Mouse (Mus musculus) frontal cortex, adult 2 months (tissue): ENCODE results near the gene Gm10840. TPM values are rescaled to one million over a fixed set of nuclear protein-coding genes. Genes with fewer than 3 reads are reported as not detected.
"Not testable (repeated sequence)": the region's sequence is repeated elsewhere in the genome, so short reads cannot be mapped to it uniquely, and the experiment has no call there.

Experiments used
- DNase-seq, 2 experiments: peaks; one replicate each; pipeline ENCODE4 v3.0.0; 2022; ENCODE audit warnings: low spot score in 1 of 2; ENCODE audit errors: extremely low spot score in 1 of 2
- polyA plus RNA-seq: library from polyadenylated mRNA; depleted of rRNA; stranded (reverse); fragments of >200 nt; gene quantifications from 2 replicates; pipeline ENCODE4 v1.2.3, GENCODE M21; 2012; rRNA removed

Gm10840 gene
- polyA plus RNA-seq, 1 experiment: not detected

DNA sequence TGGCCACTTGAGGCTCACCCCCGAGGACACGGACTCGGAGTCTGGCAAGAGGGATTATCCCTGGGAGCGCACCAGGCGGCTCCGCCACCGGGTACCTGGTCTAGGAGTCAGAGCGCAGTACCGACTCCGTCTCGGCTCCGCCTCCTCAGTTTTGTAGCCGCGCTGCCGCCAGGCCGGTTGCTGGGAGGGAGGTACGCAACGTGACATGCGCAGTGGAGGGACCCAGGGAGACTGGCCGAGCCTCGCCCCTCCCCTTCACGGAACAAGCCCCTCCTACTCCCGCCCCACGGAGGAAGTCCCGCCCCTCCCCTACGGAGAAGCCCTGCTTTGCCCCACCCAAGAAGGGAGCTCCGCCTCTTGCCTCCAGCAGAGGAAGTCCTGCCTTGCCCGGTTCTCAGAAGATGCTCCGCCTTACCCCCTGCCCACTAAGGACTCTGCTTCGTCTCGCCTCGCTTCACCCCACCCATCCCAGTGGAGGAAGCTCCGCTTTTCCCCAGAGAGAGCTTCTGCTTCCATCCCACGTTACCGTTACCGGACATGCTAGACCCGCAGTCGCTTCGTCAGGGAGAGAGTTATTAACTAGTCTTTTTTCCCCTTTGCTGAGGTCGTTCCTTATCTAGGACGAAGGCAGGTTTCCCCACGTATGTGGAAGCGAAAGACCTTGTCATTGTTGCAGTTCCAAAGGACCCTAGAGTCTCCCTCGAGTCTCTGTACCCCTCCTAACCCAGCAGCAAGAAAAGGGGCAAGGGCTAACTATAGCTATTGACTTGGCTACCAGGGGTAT lies 32.9 kb downstream of the Gm10840 start:
- peak; percentile 90 to 98 for DNase-seq

DNA sequence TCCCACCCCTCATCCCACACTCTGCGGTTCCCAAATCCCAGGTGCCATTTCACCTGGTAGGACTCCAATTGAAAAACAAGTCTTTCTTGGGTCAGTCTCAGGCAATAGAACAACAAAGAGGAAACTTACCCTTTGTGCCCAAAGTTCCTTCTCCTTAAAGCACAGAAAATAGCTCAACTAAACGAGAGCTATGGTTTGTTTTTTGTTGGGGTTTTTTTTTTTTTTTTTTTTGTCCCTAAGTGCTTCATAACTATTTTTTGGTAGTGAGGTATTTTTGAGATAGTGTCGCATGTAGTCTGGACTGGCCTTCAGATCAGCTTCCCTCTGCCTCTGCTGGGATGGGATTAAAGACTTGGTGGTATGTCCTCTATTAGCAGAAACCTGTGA lies 33.5 kb downstream of the Gm10840 start:
- no peak for DNase-seq

DNA sequence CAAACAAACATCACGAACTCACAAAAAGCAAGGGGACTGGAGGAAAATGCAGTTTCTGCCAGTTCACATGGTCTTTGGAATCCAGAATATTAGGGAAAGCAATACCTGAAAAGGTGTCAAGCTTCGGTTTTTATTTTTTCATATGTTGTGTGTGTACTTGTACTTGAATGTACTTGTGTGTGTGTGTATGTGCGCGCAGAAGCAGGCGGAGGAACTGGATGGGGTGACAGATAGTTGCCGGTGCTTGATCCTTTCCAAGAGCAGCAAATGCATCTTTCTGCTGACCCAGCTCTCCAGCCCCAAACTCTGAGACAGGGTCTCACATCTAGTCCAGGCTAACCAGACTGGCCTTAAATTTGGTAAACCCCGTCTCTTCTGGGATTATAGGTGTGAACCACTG lies 34.2 kb downstream of the Gm10840 start:
- no peak for DNase-seq

- no peak for DNase-seq
Observed at GRCm38 (mm10) chr11:106195341-106195740, 34.7 kb downstream of the Gm10840 start.

GRCm38 (mm10) chr11:106198277-106198676 lies 37.6 kb downstream of the Gm10840 start:
- DNase-seq: no peak

DNA sequence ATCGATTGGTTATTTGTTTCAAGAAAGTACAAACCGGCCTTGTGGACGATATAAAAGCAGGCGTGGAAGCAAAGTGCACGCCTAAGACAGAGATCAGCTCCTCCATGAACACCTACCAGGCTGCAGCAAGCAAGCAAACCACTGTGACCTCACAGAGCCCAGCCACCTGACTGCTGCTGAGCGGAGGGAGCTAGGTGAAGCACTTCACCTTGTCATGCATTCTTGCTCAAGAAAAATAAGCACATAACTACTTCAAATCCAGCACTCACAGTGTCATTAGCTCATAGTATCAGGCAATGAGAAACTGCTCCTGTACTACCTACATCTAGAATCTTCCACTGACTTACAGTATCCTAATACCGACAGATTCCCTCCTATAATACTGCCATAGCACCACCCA lies 39.3 kb downstream of the Gm10840 start:
- not testable (repeated sequence) for DNase-seq

DNA sequence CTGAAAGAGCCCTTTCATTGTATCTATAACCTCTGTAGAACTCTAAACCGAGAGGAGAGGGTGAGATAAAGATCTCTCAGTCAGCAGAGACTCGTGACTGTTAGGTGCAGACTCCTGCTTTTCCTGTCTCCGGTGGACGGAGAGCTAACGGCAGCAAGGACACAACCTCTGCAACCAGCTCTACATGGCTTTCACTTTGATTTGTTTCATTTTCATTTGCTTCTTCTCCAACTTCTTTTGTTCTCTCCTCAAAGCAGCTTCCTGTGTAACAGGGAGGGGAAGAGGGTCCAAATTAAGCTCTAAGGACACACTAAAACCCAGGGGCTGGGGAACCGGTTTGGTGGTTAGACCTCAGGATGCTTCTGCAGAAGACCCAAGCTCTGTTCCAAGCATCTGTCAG lies 40.1 kb downstream of the Gm10840 start:
- DNase-seq: no peak

DNA sequence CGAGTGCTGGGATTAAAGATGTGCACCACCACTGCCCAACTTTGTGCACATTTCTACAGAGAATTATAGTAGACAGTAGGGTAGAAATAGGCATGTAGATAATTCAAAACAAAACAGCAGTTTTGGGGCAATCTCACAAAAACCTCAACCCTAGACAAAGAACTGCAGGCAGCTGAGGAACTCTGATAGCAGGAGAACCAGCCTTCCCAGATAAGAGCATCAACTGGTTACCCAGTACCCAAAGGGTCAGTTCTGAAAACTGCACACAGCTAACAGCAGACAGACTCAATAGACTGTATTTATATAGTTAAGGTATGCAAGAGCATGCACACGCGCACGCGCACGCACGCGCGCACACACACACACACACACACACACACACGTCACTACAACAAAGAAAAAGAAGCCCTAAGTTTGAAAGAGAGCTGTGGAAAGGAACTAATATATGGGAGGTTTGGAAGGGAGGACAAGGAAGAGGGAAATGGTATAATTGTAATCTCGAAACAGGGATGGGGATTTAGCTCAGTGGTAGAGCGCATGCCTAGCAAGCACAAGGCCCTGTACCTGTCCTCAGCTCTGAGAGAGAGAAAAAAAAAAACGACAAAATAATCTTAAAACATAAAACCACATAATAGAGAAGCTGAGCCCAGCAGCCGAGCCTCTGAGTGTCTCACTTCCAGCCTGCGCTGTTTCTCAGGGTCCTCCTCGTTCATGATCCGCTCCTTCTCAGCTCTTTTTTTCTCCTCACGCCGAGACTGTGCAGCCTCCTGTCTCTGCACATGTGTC lies 40.9 kb downstream of the Gm10840 start:
- DNase-seq: no peak

GRCm38 (mm10) chr11:106202123-106202465 lies 41.4 kb downstream of the Gm10840 start, which contains the start of gene Strada:
TSS of gene Strada (minus strand) at chr11:106202168.
- no peak for DNase-seq

Other genes with a start within 250 kb of the Gm10840 start
- 53.8 and 60.8 TPM in 2 replicates for gene Cyb561, start 207.5 kb upstream of the Gm10840 start, polyA plus RNA-seq
- gene Ace, start 192.9 kb upstream of the Gm10840 start, polyA plus RNA-seq: 6.3 and 8.5 TPM in 2 replicates
- gene Ace3, start 166.2 kb upstream of the Gm10840 start, polyA plus RNA-seq: not detected in 2 replicates
- 4.5 and 4.6 TPM in 2 replicates for gene Kcnh6, start 152.7 kb upstream of the Gm10840 start, polyA plus RNA-seq
- gene Dcaf7, start 124.0 kb upstream of the Gm10840 start, polyA plus RNA-seq: 127 and 132 TPM in 2 replicates
- gene Taco1, start 94.8 kb upstream of the Gm10840 start, polyA plus RNA-seq: 13.2 and 14.6 TPM in 2 replicates
- 30.0 and 32.2 TPM in 2 replicates for gene Map3k3, start 76.2 kb upstream of the Gm10840 start, polyA plus RNA-seq
- gene Limd2, start within 50 bp of the Gm10840 start, polyA plus RNA-seq: 154 and 168 TPM in 2 replicates
- gene Strada, start 41.3 kb downstream of the Gm10840 start, polyA plus RNA-seq: 78.7 and 79.8 TPM in 2 replicates
- gene Ccdc47, start 55.5 kb downstream of the Gm10840 start, polyA plus RNA-seq: 73.6 and 86.2 TPM in 2 replicates
- gene Ddx42, start 56.1 kb downstream of the Gm10840 start, polyA plus RNA-seq: 44.5 and 49.9 TPM in 2 replicates
- gene Ftsj3, start 95.2 kb downstream of the Gm10840 start, polyA plus RNA-seq: 23.7 and 28.1 TPM in 2 replicates
- 229 and 247 TPM in 2 replicates for gene Psmc5, start 95.3 kb downstream of the Gm10840 start, polyA plus RNA-seq
- gene Smarcd2, start 112.1 kb downstream of the Gm10840 start, polyA plus RNA-seq: 32.1 and 33.5 TPM in 2 replicates
- 0.23 and 0.28 TPM in 2 replicates for gene Tcam1, start 115.8 kb downstream of the Gm10840 start, polyA plus RNA-seq
- gene Gh, start 141.0 kb downstream of the Gm10840 start, polyA plus RNA-seq: 2.1 TPM in 1 of 2 replicates, not detected in the other
- 0.50 and 0.86 TPM in 2 replicates for gene Cd79b, start 153.9 kb downstream of the Gm10840 start, polyA plus RNA-seq
- 0.04 and 0.29 TPM in 2 replicates for gene Scn4a, start 192.4 kb downstream of the Gm10840 start, polyA plus RNA-seq
- 0.15 TPM in 1 of 2 replicates, not detected in the other for gene Prr29, start 204.6 kb downstream of the Gm10840 start, polyA plus RNA-seq
- gene Icam2, start 227.2 kb downstream of the Gm10840 start, polyA plus RNA-seq: 7.6 and 9.4 TPM in 2 replicates